Mouse (Mus musculus): ENCODE results near the gene Hbq1b.

- no peak for TF ChIP-seq CTCF (conservative IDR thresholded peaks at IDR 0.05; ENCODE audit: low read length)
- no peak for TF ChIP-seq NANOG (IDR thresholded peaks at IDR 0.05; ENCODE audit: borderline replicate concordance, low read length)
These were observed 49.4 kb upstream of the Hbq1b start for GRCm38 (mm10) chr11:32237411-32237795.

Measured in E14TG2a.4 (cell line).